Mouse (Mus musculus) urinary bladder, postnatal 10 days (tissue): Measurements from ENCODE around the gene 1700001C19Rik.

Source experiments
- DNase-seq: peaks from one replicate; pipeline ENCODE4 v3.0.0; 2022; ENCODE audit warnings: low spot score

1700001C19Rik gene

GRCm38 (mm10) chr17:47436907-47437547 is at the start of gene 1700001C19Rik:
Gene 1700001C19Rik, minus strand, starts transcription at chr17:47437376.
- DNase-seq = no peak

GRCm38 (mm10) chr17:47485791-47486190 is 48.6 kb upstream of the 1700001C19Rik start:
- no peak for DNase-seq

DNA sequence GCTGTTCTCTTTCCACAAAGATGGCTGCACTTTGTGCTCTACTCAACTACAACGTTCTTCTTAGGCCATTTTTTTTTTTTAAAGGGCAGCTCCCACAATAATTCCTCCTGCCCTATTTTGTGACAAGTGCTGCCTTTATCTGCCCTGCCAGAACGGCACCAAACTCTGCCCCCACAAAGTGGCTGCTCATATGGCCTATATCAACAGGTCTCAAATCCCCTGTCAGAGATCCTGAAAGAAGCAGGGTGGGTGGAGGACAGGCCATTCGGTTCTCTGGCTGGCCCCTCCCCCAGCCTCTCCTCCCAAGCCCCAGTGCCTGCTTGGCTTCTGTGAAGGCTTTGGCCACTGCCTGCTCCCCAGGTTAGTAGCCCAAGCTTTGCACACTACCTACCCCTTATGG is 47.8 kb upstream of the 1700001C19Rik start:
- no peak for DNase-seq

GRCm38 (mm10) chr17:47484241-47484921 is 47.2 kb upstream of the 1700001C19Rik start:
- DNase-seq = no peak

GRCm38 (mm10) chr17:47482401-47482800 is 45.2 kb upstream of the 1700001C19Rik start:
- no peak for DNase-seq

DNA sequence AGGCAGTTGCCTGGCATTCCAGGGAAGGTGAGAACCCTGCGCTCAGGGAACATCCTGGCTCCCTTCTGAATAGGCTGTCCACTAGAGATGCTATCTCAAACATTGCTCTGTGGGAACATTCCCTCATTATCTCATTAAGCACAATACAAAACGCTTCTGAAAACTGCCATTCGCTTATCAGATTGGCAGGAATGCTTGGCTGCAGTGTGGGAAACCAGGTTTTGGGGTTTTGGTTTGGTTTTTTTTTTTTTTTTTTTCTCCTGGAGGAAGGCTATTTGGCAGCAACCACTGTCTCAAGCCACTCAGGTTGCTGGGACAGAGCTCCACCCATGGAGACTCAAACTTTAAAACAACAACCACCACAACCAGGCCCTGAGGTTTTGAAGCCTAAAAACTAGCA is 42.7 kb upstream of the 1700001C19Rik start:
- DNase-seq = no peak

DNA sequence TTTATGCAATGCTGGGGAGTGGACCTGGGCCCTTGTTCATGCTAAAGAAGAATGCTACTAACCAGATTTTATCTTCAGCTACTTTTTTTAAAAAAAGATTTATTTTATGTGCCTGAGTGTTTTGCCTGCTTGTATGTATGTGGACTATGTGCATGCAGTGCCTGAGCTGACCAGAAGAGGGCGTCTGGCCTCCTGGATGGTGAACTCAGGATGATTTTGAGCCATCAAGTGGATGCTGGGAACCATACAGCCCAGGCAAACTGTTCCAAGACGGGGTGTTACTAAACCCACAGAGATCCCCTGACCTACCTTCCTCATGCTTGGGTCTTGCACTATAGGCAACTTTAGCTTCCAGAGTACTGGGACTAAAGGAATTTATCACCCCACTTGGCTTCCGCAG is 38.5 kb upstream of the 1700001C19Rik start:
- no peak for DNase-seq

DNA sequence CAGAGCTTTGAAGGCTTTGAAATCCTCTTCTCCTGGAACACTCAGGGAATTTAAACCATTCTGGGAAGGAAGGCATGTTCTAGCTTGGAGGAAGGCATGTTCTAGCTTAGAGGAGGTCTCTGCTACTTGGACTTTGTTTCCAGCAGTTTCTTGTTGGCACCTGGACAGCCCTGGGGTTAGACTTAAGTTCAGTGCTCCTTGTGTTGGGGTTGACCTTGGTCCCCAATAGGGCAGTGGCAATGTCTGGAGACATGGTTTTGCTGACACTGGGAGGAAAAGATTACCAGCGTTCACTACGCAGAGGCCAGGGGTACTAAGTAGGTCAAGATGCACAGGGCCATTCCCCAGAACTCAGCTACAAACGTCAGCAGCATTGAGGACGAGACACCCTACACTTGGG is 38.0 kb upstream of the 1700001C19Rik start:
- DNase-seq = no peak

- DNase-seq = no peak
Observed at GRCm38 (mm10) chr17:47474250-47474649, 37.1 kb upstream of the 1700001C19Rik start.

DNA sequence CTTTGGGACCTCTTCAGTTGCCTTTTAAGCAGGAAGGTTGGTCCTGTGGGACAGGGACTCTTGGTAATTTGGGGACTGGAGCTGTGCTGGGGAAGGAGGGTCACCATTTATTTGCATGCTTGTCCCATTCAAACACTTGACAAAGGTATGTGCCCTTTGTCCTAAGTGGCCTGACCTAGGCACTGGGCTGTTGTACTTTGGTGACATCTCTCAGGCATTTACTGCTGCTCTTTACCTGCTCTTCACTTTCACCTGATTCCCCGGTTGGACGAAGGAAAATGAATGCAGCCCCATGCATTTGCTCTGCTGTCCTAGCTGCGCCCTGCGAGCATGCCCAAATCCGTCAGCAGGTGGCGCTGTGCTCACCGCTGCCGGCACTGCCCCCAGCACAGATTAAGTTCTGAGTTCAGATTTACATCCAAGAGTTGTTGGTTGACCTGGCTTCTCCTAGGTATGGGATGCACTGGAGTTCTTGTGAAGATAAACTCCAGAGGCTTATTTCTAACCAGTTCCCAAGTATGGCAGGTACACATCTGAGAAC is 36.3 kb upstream of the 1700001C19Rik start:
- DNase-seq = no peak

GRCm38 (mm10) chr17:47472435-47473350 is 35.5 kb upstream of the 1700001C19Rik start:
- no peak for DNase-seq

DNA sequence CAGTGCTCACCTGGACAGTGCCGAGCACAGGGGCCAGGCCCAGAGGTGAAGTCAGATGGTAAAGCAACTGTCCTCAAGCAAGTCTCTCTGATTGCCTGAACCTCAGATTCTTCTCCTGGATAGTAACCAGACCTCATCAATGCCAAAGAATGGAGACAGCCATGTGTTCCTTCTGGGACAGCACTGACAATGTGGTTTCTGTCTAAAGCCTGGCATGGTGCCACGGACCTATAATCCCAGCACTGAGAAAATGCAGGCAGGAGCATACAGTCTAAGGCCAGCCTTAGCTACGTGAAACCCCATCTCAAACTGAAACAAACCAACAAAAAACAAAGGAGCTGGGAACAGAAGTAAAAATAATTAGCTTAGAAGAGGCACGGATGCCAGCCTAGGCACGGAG is 33.5 kb upstream of the 1700001C19Rik start:
- DNase-seq = no peak

- no peak for DNase-seq
Observed at GRCm38 (mm10) chr17:47470121-47470520, 32.9 kb upstream of the 1700001C19Rik start.

DNA sequence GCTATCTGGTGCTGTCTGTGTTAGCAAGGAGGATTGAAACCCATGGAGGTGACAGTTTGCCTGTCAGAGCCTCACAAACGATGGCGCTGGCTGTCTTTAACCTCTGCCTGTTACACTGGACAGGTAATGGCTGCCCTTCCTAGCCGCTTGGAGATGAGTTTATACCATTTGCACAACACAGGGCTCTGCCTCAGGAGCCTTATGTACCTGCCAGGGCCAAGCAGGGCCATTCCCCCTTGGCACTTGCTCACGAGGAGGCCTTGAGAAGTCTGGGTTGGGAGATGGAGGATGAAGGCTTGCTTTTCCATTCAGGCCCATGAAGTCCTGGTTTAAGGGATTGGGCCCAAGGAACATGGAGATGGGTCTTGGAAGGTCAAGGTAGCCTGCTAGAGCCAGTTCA is 32.5 kb upstream of the 1700001C19Rik start:
- no peak for DNase-seq

- no peak for DNase-seq
Observed at GRCm38 (mm10) chr17:47468466-47468865, 31.3 kb upstream of the 1700001C19Rik start.

- no peak for DNase-seq
Observed at GRCm38 (mm10) chr17:47468063-47468462, 30.9 kb upstream of the 1700001C19Rik start.

DNA sequence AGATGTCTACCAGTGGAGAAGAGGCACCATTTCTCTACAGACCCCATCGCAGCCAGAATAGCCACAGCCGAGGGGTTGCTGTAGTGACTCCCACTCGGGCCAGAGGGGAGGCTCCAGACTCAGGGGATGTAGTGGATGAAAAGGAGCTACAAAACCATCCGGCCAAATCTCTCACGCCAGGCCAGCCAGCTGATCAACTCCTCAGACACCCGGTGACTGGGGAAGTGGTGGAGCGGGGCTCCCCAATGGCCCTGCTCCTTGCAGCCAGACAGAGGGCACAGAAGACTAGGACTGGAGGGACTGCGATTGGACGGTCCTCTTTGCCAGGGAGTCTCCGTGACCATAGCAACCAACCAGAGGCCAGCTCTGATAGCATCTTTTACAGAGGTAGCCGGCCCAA is 30.5 kb upstream of the 1700001C19Rik start:
- DNase-seq = no peak

DNA sequence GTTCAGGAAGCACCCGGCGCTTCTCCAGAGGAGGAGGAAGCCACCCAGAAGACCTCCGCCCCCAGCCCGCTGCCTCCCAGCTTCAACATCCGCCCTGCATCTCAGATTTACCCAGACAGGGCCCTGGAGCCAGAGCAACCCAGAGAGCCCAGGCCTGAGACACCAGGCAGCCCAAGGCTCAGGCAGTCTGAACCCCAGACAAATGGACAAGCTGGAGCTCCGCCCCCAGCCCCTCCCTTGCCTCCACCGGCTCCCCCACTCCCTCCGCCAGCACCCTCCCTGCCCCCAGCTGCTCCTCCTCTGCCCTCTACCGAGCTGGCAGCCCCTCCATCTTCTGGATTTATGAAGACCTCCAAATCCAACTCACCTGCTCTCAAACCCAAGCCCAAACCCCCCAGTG is 29.1 kb upstream of the 1700001C19Rik start:
- DNase-seq = no peak

GRCm38 (mm10) chr17:47465016-47465415 is 27.8 kb upstream of the 1700001C19Rik start:
- DNase-seq = no peak

DNA sequence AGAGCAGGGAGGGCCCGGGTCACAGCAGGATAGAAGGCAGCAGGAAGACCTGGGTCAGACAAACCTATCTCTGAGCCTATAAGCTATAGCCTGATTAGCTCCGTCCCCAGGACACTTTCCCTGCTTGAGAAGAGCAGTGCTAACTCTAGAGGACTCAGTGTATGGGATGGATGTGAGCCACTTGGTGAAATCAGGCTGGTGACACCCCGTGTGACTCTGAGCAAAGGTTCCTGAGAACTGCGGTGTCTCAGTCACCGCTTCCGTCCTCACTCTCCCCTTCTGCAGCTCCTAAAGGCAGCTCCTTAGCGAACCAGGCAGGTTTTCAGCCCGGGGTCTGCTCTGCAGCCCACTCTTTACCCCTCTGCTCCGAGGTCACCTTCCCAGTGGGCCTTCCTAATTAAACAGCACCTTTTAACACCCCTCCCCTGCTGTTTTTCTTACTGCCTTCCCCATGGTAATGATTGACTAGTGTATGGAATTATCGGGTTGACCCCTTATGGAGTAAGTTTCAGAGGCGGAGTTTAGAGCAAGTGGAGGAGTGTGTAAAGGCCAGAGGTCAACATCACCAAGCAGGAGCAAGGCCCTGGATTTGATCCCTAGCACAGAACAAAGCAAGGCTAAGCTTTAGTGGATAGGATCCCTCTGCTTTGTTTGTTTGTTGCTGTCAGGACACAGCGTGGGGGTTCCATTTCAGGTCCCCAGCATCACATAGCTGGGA is 27.2 kb upstream of the 1700001C19Rik start:
- no peak for DNase-seq

GRCm38 (mm10) chr17:47462728-47463388 is 25.7 kb upstream of the 1700001C19Rik start:
- no peak for DNase-seq
